Comparison of ENCODE assay signal across 33 mouse cellular contexts in the genomic region with DNA sequence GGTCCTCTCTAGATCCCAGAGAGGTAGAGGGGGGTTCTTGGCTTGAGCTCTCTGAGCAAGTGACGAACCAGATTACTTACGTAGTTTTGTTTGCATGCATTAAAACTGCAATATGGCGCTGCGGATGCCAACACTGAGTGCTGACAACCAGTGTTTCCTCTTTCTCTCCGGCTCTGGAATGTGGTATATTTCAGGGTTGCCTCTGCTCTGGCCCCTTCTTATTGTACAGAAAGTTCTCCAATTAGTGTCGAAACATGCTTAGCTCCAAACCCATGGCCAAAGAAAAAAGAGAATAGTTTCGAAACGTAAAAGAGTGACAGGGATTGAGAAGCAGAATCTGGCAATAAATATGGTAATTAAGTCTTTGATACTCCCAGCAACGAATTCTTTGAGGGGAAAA.
DNase-seq lines count a peak whose midpoint lies in the region; ATAC-seq lines count a peak whose summit lies in the region.
"Had no signal": no experiment of that assay in that cellular context is flagged by ENCODE, and none has a peak within 500 bp of the region (broad histone marks: within the 10 kb centered on the region; RNA-seq: fewer than 3 reads in every experiment).

No protein-coding gene starts in this region.

- no peaks in the 10 kb centered on the region for H3K27me3 ChIP-seq in kidney, embryonic 14.5 days (ENCODE audit: control insufficient read depth, insufficient read depth, low read length)
- H3K27me3 ChIP-seq in neural tube, embryonic 13.5 days = no peaks in the 10 kb centered on the region
- no peaks in the 10 kb centered on the region for H3K27me3 ChIP-seq in neural tube, embryonic 15.5 days (replicated peaks)
- H3K27me3 ChIP-seq in forebrain, embryonic 15.5 days = no peaks in the 10 kb centered on the region
- H3K27me3 ChIP-seq: embryonic facial prominence, embryonic 12.5 days; heart, embryonic 15.5 days; hindbrain, embryonic 12.5 days; intestine, embryonic 15.5 days; limb, embryonic 15.5 days; liver, embryonic 13.5 days; Patski had no signal

- DNase-seq in kidney, adult 8-10 months = no peak
- DNase-seq in layer of hippocampus, postnatal 10 days (ENCODE audit: low spot score in 2 of 2) = no peak
- DNase-seq in frontal cortex, postnatal 14 days (ENCODE audit: low spot score in 2 of 2) = no peak
- DNase-seq: adrenal gland, postnatal 10 days; cerebellum, adult 11 months; cerebellum, adult 9-11 months; embryo, embryonic 11 days; gastrocnemius, postnatal 14 days; heart, postnatal 36 days; kidney, postnatal 25 days; layer of hippocampus, postnatal 36 days; left cerebral cortex, postnatal 4 days; liver, embryonic 13.5 days; lung, adult 18-20 months; lung, postnatal 10 days; midbrain, embryonic 14.5 days; right cerebral cortex, postnatal 25 days; spleen, adult 18-20 months; thymus, postnatal 14 days had no signal

- no peak; the same call in 1 of the 2 replicates for ATAC-seq in kidney, embryonic 14.5 days (ENCODE audit: low FRiP score, low TSS enrichment)
- no peak for ATAC-seq in neural tube, embryonic 13.5 days (ENCODE audit: low read depth)
- ATAC-seq in neural tube, embryonic 15.5 days (ENCODE audit: low FRiP score) = no peak
- ATAC-seq in forebrain, embryonic 15.5 days (replicated peaks) = peak; percentile 70
- ATAC-seq: hindbrain, postnatal 0 days; intestine, embryonic 15.5 days; Patski had no signal

- peak overlapping the region; percentile 26; the same call in 1 of the 2 replicates for H3K4me2 ChIP-seq in kidney, embryonic 14.5 days (replicated peaks; ENCODE audit: low read depth, low read length)
- H3K4me2 ChIP-seq in neural tube, embryonic 13.5 days = 0 out of 2 replicates have a peak overlapping the region, but pooled peaks have one; percentile 7
- no peak overlapping the region for H3K4me2 ChIP-seq in neural tube, embryonic 15.5 days
- H3K4me2 ChIP-seq in forebrain, embryonic 15.5 days (replicated peaks) = no peak overlapping the region
- H3K4me2 ChIP-seq: embryonic facial prominence, embryonic 12.5 days; heart, embryonic 15.5 days; hindbrain, embryonic 12.5 days; intestine, embryonic 15.5 days; limb, embryonic 15.5 days; liver, embryonic 13.5 days had no signal

- H3K27ac ChIP-seq in kidney, embryonic 14.5 days (ENCODE audit: low read depth, low read length) = no peak overlapping the region
- no peak overlapping the region for H3K27ac ChIP-seq in neural tube, embryonic 13.5 days (replicated peaks)
- no peak overlapping the region for H3K27ac ChIP-seq in neural tube, embryonic 15.5 days (replicated peaks)
- H3K27ac ChIP-seq in forebrain, embryonic 15.5 days (replicated peaks) = peak overlapping the region; percentile 41
- H3K27ac ChIP-seq: embryonic facial prominence, embryonic 12.5 days; heart, embryonic 10.5 days; heart, embryonic 15.5 days; hindbrain, embryonic 12.5 days; hindbrain, postnatal 0 days; intestine, embryonic 15.5 days; layer of hippocampus, adult 2 months; limb, embryonic 15.5 days; liver, embryonic 13.5 days had no signal

- no peaks in the 10 kb centered on the region for H3K9me3 ChIP-seq in kidney, embryonic 14.5 days (ENCODE audit: control insufficient read depth, low read length)
- no peaks in the 10 kb centered on the region for H3K9me3 ChIP-seq in neural tube, embryonic 13.5 days
- no peaks in the 10 kb centered on the region for H3K9me3 ChIP-seq in neural tube, embryonic 15.5 days (replicated peaks)
- no peaks in the 10 kb centered on the region for H3K9me3 ChIP-seq in forebrain, embryonic 15.5 days
- H3K9me3 ChIP-seq: embryonic facial prominence, embryonic 12.5 days; G1E; heart, embryonic 10.5 days; heart, embryonic 15.5 days; hindbrain, embryonic 12.5 days; intestine, embryonic 15.5 days; limb, embryonic 15.5 days; liver, embryonic 13.5 days had no signal

- H3K9ac ChIP-seq in kidney, embryonic 14.5 days (ENCODE audit: low read depth, low read length) = no peak overlapping the region
- no peak overlapping the region for H3K9ac ChIP-seq in neural tube, embryonic 13.5 days
- H3K9ac ChIP-seq in neural tube, embryonic 15.5 days (replicated peaks) = no peak overlapping the region
- H3K9ac ChIP-seq in forebrain, embryonic 15.5 days (replicated peaks) = no peak overlapping the region
- H3K9ac ChIP-seq: embryonic facial prominence, embryonic 12.5 days; heart, embryonic 15.5 days; hindbrain, embryonic 12.5 days; intestine, embryonic 15.5 days; limb, embryonic 15.5 days; liver, embryonic 13.5 days had no signal

- no peak overlapping the region; the same call in 1 of the 2 replicates for H3K4me3 ChIP-seq in kidney, embryonic 14.5 days (ENCODE audit: low read length)
- no peak overlapping the region for H3K4me3 ChIP-seq in neural tube, embryonic 13.5 days
- no peak overlapping the region for H3K4me3 ChIP-seq in neural tube, embryonic 15.5 days (replicated peaks)
- H3K4me3 ChIP-seq in forebrain, embryonic 15.5 days = no peak overlapping the region
- H3K4me3 ChIP-seq: embryonic facial prominence, embryonic 12.5 days; heart, embryonic 10.5 days; heart, embryonic 15.5 days; hindbrain, embryonic 12.5 days; intestine, embryonic 15.5 days; layer of hippocampus, adult 2 months; limb, embryonic 15.5 days; liver, embryonic 13.5 days had no signal

- 50% methylated on average over 9 of the region's 9 CpGs for WGBS in kidney, embryonic 14.5 days
- 44% methylated on average over 9 of the region's 9 CpGs for WGBS in neural tube, embryonic 13.5 days
- WGBS in neural tube, embryonic 15.5 days = 33% methylated on average over 9 of the region's 9 CpGs
- 10% methylated on average over 9 of the region's 9 CpGs for WGBS in forebrain, embryonic 15.5 days

- peaks cover 8% of the 10 kb centered on the region; the same call in 1 of the 2 replicates for H3K4me1 ChIP-seq in kidney, embryonic 14.5 days (ENCODE audit: control insufficient read depth, insufficient read depth, low read length)
- H3K4me1 ChIP-seq in neural tube, embryonic 13.5 days (replicated peaks) = peaks cover 10% of the 10 kb centered on the region
- no peaks in the 10 kb centered on the region for H3K4me1 ChIP-seq in neural tube, embryonic 15.5 days
- H3K4me1 ChIP-seq in forebrain, embryonic 15.5 days = peaks cover 10% of the 10 kb centered on the region
- H3K4me1 ChIP-seq: embryonic facial prominence, embryonic 12.5 days; heart, embryonic 10.5 days; heart, embryonic 15.5 days; hindbrain, embryonic 12.5 days; intestine, embryonic 15.5 days; limb, embryonic 15.5 days; liver, embryonic 13.5 days had no signal

- no peaks in the 10 kb centered on the region for H3K36me3 ChIP-seq in kidney, embryonic 14.5 days (ENCODE audit: control insufficient read depth, insufficient read depth, low read length)
- no peaks in the 10 kb centered on the region for H3K36me3 ChIP-seq in neural tube, embryonic 13.5 days
- H3K36me3 ChIP-seq in neural tube, embryonic 15.5 days = no peaks in the 10 kb centered on the region
- no peaks in the 10 kb centered on the region for H3K36me3 ChIP-seq in forebrain, embryonic 15.5 days
- H3K36me3 ChIP-seq: embryonic facial prominence, embryonic 12.5 days; G1E; heart, embryonic 10.5 days; heart, embryonic 15.5 days; hindbrain, embryonic 12.5 days; intestine, embryonic 15.5 days; limb, embryonic 15.5 days; liver, embryonic 13.5 days had no signal

Comparison
In these comparisons a context has a peak if more than half of its experiments do, and no peak if none do; other contexts are left out.
1. H3K4me2 ChIP-seq: peak in kidney, embryonic 14.5 days (single experiment) and neural tube, embryonic 13.5 days (single experiment); none in neural tube, embryonic 15.5 days (single experiment) and forebrain, embryonic 15.5 days (single experiment).